Mouse (Mus musculus) lung, postnatal 14 days (tissue): ENCODE data around the gene Klk6.

Experiments used
- DNase-seq: peaks from one replicate; pipeline ENCODE4 v3.0.0; 2021

The Klk6 gene

DNA sequence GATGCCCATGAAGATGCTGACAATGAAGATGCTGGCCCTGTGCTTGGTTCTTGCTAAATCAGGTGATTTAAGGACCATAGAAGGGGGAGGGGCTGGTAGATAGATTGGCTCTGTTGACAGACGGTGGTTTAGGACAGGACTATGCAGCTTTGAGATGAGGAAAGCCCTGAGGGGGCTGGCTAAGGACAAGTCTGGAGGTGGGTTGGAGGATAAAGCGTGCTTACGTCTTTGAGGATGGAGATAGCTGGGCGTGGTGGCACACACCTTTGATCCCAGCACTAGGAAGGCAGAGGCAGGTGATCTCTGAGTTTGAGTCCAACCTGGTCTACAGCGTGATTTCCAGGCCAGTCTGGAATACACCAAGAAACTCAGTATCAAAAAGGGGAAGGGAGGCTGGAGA lies 1.8 kb downstream of the Klk6 start:
- no peak for DNase-seq

DNA sequence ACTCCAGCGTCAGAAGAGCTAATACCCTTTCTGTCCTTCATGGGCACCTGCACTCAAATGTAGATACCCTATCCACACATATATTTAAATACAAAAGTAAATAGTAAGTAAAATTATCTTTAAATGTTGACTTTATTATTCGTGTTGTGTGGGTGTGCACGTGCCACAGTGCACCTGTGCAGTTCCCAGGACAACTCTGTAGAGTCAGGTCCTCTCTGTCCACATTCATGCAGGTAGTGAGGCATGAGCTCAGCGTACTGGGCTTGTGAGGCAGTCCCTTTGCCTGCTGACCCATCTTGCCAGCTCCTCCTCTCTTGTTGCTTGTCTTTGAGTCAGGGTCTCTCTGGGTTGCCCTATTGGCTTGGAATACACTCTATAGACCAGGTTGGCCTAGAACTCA lies 3.4 kb downstream of the Klk6 start:
- DNase-seq: no peak

DNA sequence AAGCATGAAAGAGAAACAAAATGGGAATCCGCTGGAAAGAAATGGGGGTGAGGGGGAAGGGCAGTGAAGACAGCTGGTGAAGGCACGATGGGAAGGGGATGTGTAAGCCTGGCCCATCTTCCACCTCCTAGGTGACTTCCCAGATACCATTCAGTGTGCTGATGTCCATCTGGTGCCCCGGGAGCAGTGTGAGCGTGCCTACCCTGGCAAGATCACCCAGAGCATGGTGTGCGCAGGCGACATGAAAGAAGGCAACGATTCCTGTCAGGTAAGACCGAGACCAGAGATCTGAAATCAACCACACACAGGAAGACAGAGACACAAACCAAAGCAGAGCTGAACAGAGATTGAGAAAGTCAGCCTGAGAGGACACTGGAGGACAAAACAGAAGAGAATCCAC lies 4.7 kb downstream of the Klk6 start:
- no peak for DNase-seq

DNA sequence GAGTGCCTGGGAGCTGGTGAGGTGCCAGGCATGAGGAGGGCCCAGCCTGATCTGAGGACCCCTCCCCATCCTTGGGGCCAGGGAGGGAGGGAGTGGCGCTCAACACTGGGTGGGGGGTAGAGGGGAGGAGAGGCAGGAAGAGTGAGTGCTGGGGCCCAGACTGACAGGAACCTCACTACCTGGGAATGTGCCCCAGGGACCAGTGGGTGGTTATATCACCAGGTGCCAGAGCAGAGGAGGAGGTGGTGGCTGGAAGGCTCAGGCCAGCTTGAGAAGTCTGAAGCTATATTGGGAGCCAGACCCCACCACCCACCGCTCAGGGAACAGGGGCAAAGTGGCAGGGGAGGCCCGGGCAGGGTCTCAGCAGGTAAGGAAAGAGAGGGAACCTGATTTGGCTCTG lies 17.4 kb downstream of the Klk6 start, which contains the start of gene Klk5:
TSS of gene Klk5 (plus strand) at position 271 of the 400 bp plus-strand sequence.
- no peak for DNase-seq

GRCm38 (mm10) chr7:43843801-43844200 lies 19.5 kb downstream of the Klk6 start:
- no peak for DNase-seq

DNA sequence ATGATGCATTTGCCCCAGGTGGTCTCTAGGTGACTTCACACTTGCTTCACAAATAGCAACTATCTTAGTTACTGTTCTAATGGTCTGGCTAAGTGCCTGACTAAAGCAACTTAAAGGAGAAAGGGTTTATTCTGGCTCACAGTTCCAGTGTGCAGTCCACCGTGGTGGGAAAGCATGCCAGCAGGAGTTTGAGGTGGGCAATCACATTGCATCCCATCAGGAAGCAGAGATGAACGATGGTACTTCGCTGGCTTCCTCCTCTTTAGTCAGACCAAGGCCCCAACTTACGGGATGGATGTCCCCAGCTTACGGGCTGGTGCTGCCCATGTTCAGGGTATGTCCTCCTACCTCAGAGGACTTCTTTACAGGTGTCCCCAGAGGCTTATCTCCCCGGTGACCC lies 27.3 kb downstream of the Klk6 start:
- DNase-seq: no peak

- no peak for DNase-seq
These were observed 30.5 kb downstream of the Klk6 start for GRCm38 (mm10) chr7:43854642-43855380.

DNA sequence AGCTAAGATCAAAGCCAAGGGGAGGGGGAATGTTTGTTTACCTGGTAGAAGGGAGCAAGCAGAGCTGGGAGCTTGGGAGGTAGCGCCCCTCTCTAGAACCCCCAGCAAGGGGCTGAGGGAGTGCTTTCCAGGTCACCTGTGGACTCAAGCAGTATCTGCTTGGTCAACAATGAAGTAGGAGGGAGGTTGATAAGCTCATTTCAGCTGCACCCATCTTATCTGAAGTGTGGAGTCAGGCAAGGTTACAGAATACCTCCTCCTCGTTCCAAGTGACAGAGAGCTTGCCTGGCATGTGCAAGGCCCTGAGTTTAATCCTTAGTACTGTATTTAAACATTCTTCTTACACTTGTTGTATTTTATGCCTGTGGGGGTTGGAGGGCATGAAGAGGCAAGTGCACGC lies 31.4 kb downstream of the Klk6 start:
- no peak for DNase-seq

DNA sequence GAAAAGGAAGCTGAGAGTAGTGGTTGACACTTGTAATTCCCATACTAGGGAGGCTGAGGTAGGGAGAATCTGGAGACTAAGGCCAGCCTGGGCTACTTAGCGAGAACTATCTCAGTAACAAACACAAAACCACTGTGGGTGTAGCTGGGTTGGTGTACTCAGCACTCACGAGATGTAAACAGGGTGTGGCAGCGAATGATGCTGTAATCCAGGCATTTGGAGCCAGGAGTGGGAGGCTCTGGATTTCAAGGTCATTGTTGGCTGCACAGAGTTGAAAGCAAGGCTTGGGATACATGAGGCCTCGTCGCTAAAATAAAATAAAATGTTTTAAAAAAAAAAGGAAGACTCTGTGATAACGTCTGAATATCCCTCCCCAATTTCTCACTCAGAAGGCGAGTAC lies 32.0 kb downstream of the Klk6 start:
- no peak for DNase-seq

DNA sequence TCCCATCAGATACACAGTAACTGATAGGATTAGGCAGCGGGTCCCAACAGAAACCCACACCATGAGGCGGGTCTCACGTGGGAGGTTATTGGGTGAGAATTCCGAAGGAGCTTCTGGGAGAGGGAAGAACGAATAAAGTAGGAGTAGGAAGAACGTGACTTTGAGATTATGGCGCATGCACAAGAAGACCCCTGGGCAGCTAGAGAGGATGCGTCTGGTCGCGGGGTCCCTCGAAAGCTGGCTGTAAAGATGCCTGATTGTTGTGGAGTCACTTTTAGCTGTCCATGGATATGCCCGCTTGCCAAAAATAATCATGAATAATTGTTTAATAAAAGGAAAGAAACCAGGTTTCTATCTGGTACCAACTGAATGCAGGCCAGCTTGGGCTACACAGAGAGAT lies 33.2 kb downstream of the Klk6 start:
- DNase-seq: no peak

GRCm38 (mm10) chr7:43860411-43860810 lies 36.1 kb downstream of the Klk6 start:
- no peak for DNase-seq

- peak; percentile 71 for DNase-seq
These were observed 48.9 kb downstream of the Klk6 start for GRCm38 (mm10) chr7:43873237-43873636.

DNA sequence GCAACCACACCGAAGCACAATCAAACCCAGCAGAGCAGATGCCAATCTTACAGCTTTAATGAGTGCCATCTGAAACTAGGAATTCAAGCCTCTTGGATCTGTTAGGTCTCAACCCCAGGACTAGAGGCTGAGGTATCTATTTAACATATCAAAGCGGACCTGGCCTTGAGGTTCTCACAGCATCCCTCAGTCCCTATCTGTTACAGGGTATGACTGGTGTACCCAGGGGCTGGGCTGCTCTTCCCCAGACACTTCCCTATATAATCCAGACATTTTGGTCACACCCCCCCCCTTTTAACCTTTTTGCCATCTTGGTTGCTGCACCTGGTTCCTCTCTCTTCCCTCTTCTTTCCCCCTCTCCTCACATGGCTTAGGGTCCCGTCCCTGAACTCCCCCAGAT lies 49.4 kb downstream of the Klk6 start:
- DNase-seq: no peak

DNA sequence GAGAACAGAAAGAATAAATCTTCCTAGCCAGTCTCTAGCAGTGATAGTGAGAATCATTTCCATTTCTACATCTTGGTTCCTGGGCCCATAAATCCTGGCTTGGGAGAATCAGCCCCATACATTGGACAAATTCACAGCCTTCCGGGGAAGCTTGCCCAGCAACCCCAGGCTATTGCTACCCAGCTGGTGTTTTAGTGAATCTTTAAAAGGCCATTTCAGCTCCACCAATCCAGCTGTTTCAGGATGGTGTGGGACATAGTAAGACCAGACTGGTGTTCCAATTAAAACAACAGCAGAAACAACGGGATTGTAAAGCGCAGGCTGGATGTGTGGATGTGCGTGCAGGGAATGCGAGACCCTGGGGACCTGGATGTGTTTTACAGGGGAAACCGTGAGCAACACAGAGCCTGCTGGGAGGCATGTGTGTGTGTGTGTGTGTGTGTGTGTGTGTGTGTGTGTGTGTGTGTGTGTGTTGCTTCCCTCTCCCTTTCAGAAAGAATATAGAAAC lies 50.6 kb downstream of the Klk6 start:
- DNase-seq: no peak

DNA sequence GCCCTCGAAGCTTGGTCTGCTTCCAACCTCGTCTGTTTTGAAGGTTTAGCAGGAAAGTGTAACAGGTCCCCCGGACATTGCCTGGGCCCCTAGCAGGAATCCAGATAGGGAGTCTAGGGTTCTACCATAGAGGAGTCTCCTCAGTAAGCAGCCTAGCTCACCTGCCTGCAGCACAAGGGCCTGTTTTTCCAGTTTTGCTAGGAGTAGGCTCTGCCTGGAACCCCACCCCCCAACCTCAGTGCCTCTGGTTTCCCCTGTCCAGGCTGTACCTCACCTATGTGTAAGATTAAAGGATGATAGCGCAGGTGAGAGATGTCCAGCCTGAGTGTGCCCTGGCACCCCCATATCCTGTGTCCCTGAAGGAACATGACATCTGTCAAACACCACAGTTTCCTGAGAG lies 52.1 kb downstream of the Klk6 start:
- DNase-seq: no peak

DNA sequence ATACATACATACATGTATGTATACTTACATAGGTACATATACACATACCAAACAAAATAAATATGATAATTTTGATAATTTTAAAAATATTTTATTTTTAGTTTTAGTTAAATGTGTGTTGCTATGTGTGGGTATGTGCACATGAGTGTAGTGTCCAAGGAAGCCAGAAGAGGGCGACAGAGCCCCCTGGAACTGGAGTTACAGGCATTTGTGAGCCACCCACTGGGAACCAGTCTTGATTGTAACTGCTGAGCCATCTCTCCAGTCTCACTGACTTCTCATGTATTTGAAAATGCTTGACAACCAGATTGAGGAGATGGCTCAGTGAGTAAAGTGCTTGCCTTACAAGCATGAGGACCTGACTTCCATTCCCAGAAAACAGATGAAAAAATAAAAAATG lies 54.0 kb downstream of the Klk6 start:
- no peak for DNase-seq

DNA sequence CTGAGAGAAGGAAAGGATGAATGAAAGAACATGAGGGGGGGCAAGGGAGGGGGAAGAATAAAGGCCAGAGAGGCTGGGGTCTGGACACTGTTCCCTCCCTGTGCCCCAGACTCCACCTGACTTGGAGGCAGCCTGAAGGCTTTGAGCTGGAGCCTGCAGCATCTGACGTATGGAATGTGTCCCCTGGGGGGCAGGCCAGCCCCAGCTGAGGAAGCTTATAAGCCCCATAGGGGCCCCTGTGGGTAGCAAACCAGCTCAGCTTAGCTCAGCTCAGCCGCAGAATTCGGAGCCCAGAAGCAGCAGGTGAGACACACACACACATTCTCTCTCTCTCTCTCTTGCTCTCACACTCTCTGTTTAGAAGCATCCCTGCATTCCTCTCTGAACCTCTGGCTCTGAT lies 56.6 kb downstream of the Klk6 start, which contains the start of gene Klk4:
TSS of gene Klk4 (plus strand) at position 249 of the 400 bp plus-strand sequence.
- no peak for DNase-seq
